Mouse (Mus musculus) ES-Bruce4 (cell line): Measurements from ENCODE around the gene Gm9602. TPM values are rescaled to one million over a fixed set of nuclear protein-coding genes. Genes with fewer than 3 reads are reported as not detected.
"Not testable (repeated sequence)": the region's sequence is repeated elsewhere in the genome, so short reads cannot be mapped to it uniquely, and the experiment has no call there.

ENCODE experiments used
- H3K27ac ChIP-seq: 2 replicates; pipeline ENCODE4 v1.5.1; 2012; ENCODE audit warnings: low read length, inconsistent platforms; ENCODE audit not compliant: insufficient read depth
- H3K27me3 ChIP-seq: 2 replicates; pipeline ENCODE4 v1.6.1; 2012; ENCODE audit warnings: mild to moderate bottlenecking, low read length, inconsistent platforms; ENCODE audit not compliant: control insufficient read depth, poor library complexity, insufficient read depth, severe bottlenecking
- H3K36me3 ChIP-seq: 2 replicates; pipeline ENCODE4 v1.6.1; 2012; ENCODE audit warnings: inconsistent platforms, mild to moderate bottlenecking, low read length, moderate library complexity; ENCODE audit not compliant: control insufficient read depth, poor library complexity, insufficient read depth, severe bottlenecking
- H3K4me1 ChIP-seq: one replicate; pipeline ENCODE4 v1.8.1; 2011; ENCODE audit warnings: low read length; ENCODE audit not compliant: control insufficient read depth, insufficient read depth
- H3K4me3 ChIP-seq: 2 replicates; pipeline ENCODE4 v1.5.1; 2011; ENCODE audit warnings: low read depth, mild to moderate bottlenecking, low read length
- H3K9ac ChIP-seq: 2 replicates; pipeline ENCODE4 v1.6.1; 2012; ENCODE audit warnings: low read depth, mild to moderate bottlenecking, inconsistent platforms; ENCODE audit not compliant: poor library complexity, severe bottlenecking
- H3K9me3 ChIP-seq: replicated peaks from 2 replicates; pipeline ENCODE4 v1.6.1; 2012; ENCODE audit warnings: mild to moderate bottlenecking, low read length, inconsistent platforms; ENCODE audit not compliant: control insufficient read depth, poor library complexity, insufficient read depth, severe bottlenecking
- polyA plus RNA-seq: library from polyadenylated mRNA; stranded (reverse); fragments of >200 nt; gene quantifications from 2 replicates; pipeline ENCODE4 v1.2.4, GENCODE M21; 2011; ENCODE audit warnings: low read depth; ENCODE audit not compliant: missing spikeins, insufficient read depth, insufficient read length

Gm9602 gene
- polyA plus RNA-seq: not detected in 2 replicates

GRCm38 (mm10) chr14:4776037-4776436 lies at the start of gene Gm9602:
TSS of gene Gm9602 (plus strand) at chr14:4776337.
- H3K9me3 ChIP-seq, H3K4me1 ChIP-seq, H3K27me3 ChIP-seq, H3K9ac ChIP-seq, H3K27ac ChIP-seq, H3K36me3 ChIP-seq, H3K4me3 ChIP-seq: not testable (repeated sequence)

DNA sequence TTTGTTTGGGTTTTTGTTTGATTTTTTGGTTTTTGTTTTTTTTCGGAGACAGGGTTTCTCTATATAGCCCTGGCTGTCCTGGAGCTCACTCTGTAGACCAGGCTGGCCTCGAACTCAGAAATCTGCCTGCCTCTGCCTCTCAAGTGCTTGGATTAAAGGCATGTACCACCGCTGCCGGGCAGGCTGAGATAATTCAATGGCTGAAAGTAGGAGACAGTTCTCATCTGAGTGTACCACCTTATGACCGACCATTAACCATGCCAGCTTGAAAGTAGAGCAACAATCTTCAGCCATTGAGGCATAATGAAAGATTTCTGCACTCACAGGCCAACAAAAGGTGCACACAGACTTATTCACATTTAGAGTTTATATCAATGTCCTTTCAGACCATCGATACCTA lies 30.3 kb downstream of the Gm9602 start:
- H3K36me3 ChIP-seq, H3K4me1 ChIP-seq, H3K27me3 ChIP-seq, H3K27ac ChIP-seq, H3K9ac ChIP-seq, H3K4me3 ChIP-seq, H3K9me3 ChIP-seq: not testable (repeated sequence)

GRCm38 (mm10) chr14:4821950-4822349 lies 45.8 kb downstream of the Gm9602 start:
- not testable (repeated sequence) for H3K27me3 ChIP-seq, H3K4me1 ChIP-seq, H3K9ac ChIP-seq, H3K4me3 ChIP-seq, H3K27ac ChIP-seq, H3K9me3 ChIP-seq, H3K36me3 ChIP-seq

Other genes with a start within 250 kb of the Gm9602 start
- gene Gm3047, start 220.9 kb upstream of the Gm9602 start, polyA plus RNA-seq: not detected in 2 replicates
- gene Gm8159, start 144.0 kb upstream of the Gm9602 start, polyA plus RNA-seq: not detected in 2 replicates
- gene Gm3239, start 112.1 kb upstream of the Gm9602 start, polyA plus RNA-seq: not detected in 2 replicates
- gene Gm7876, start 67.1 kb upstream of the Gm9602 start, polyA plus RNA-seq: not detected in 2 replicates
- gene Gm3252, start 49.6 kb upstream of the Gm9602 start, polyA plus RNA-seq: 0.44 TPM in 1 of 2 replicates, not detected in the other
- not detected in 2 replicates for gene Gm3269, start 61.8 kb downstream of the Gm9602 start, polyA plus RNA-seq
- gene Gm3264, start 79.2 kb downstream of the Gm9602 start, polyA plus RNA-seq: 1.4 TPM in 1 of 2 replicates, not detected in the other
- gene Gm3278, start 116.1 kb downstream of the Gm9602 start, polyA plus RNA-seq: not detected in 2 replicates
- not detected in 2 replicates for gene Gm8297, start 207.6 kb downstream of the Gm9602 start, polyA plus RNA-seq
- not detected in 2 replicates for gene Gm3298, start 239.6 kb downstream of the Gm9602 start, polyA plus RNA-seq